Mouse (Mus musculus): ENCODE results near the gene Sync. TPM values are rescaled to one million over a fixed set of nuclear protein-coding genes. Genes with fewer than 3 reads are reported as not detected.

Gene Sync
- total RNA-seq, 1 experiment = 2.1 TPM

GRCm38 (mm10) chr4:129288067-129288466, 650 bp downstream of the Sync start:
- peaks cover 0 to 12% of the 10 kb centered on the region in 2 experiments; a peak in 2 of 4 replicates for H3K4me1 ChIP-seq (ENCODE audit: control insufficient read depth in 2 of 2, insufficient read depth in 2 of 2, low read length in 2 of 2, poor library complexity in 1 of 2)
- no peak for DNase-seq (ENCODE audit: low read depth, low spot score)
- H3K9ac ChIP-seq (ENCODE audit: insufficient read depth, low read depth, low read length, poor library complexity, severe bottlenecking) = no peak overlapping the region
- H3K27ac ChIP-seq (ENCODE audit: insufficient read depth, low read depth, low read length, poor library complexity, severe bottlenecking) = no peak overlapping the region
- H3K36me3 ChIP-seq (ENCODE audit: control insufficient read depth, insufficient read depth, low read length, poor library complexity, severe bottlenecking) = no peaks in the 10 kb centered on the region
- H3K4me3 ChIP-seq (ENCODE audit: insufficient read depth in 1 of 2, low read depth in 1 of 2, low read length in 2 of 2, poor library complexity in 1 of 2, severe bottlenecking in 1 of 2) = peak overlapping the region in 1 of 2 experiments; percentile 77; a peak in 2 of 4 replicates
- in situ Hi-C loops (cut with MboI; ENCODE audit: low sequenced_read_pairs in 2 of 2, unreplicated experiment in 2 of 2) = no loop called here
- no peak for TF ChIP-seq CHD2 (IDR thresholded peaks at IDR 0.05; ENCODE audit: low read depth, low read length)
- no peak for TF ChIP-seq ZC3H11A (IDR thresholded peaks at IDR 0.05; ENCODE audit: borderline replicate concordance, low read depth, low read length)
- TF ChIP-seq HCFC1 (IDR thresholded peaks at IDR 0.05; ENCODE audit: borderline replicate concordance, insufficient read depth, low read length) = no peak
- TF ChIP-seq ZNF384 (IDR thresholded peaks at IDR 0.05; ENCODE audit: low read depth, low read length) = no peak
- no peak for TF ChIP-seq MAFK (IDR thresholded peaks at IDR 0.05; ENCODE audit: insufficient read depth, low read depth, low read length)
- no peaks in the 10 kb centered on the region for H3K9me3 ChIP-seq (ENCODE audit: control insufficient read depth, insufficient read depth, low read depth, low read length)

GRCm38 (mm10) chr4:129289671-129290070, 2.3 kb downstream of the Sync start:
- in situ Hi-C loops (cut with MboI; ENCODE audit: low sequenced_read_pairs in 2 of 2, unreplicated experiment in 2 of 2) = no loop called here
- no peaks in the 10 kb centered on the region for H3K9me3 ChIP-seq (ENCODE audit: control insufficient read depth, insufficient read depth, low read depth, low read length)
- no peak overlapping the region for H3K4me3 ChIP-seq (ENCODE audit: insufficient read depth in 1 of 2, low read depth in 1 of 2, low read length in 2 of 2, poor library complexity in 1 of 2, severe bottlenecking in 1 of 2)
- DNase-seq (ENCODE audit: low read depth, low spot score) = no peak
- no peak overlapping the region for H3K27ac ChIP-seq (ENCODE audit: insufficient read depth, low read depth, low read length, poor library complexity, severe bottlenecking)
- H3K4me1 ChIP-seq (ENCODE audit: control insufficient read depth in 2 of 2, insufficient read depth in 2 of 2, low read length in 2 of 2, poor library complexity in 1 of 2) = peaks cover 0 to 13% of the 10 kb centered on the region in 2 experiments; a peak in 2 of 4 replicates
- no peak overlapping the region for H3K9ac ChIP-seq (ENCODE audit: insufficient read depth, low read depth, low read length, poor library complexity, severe bottlenecking)
- H3K36me3 ChIP-seq (ENCODE audit: control insufficient read depth, insufficient read depth, low read length, poor library complexity, severe bottlenecking) = no peaks in the 10 kb centered on the region
- no peak for TF ChIP-seq ZC3H11A (IDR thresholded peaks at IDR 0.05; ENCODE audit: borderline replicate concordance, low read depth, low read length)
- no peak for TF ChIP-seq MAFK (IDR thresholded peaks at IDR 0.05; ENCODE audit: insufficient read depth, low read depth, low read length)
- no peak for TF ChIP-seq ZNF384 (IDR thresholded peaks at IDR 0.05; ENCODE audit: low read depth, low read length)
- no peak for TF ChIP-seq CHD2 (IDR thresholded peaks at IDR 0.05; ENCODE audit: low read depth, low read length)
- TF ChIP-seq HCFC1 (IDR thresholded peaks at IDR 0.05; ENCODE audit: borderline replicate concordance, insufficient read depth, low read length) = no peak

- Histone ChIP-seq H3K4me1 (ENCODE audit: control insufficient read depth in 2 of 2, insufficient read depth in 2 of 2, low read length in 2 of 2, poor library complexity in 1 of 2) (peaks cover 2 to 7% of the 10 kb centered on the region in 2 experiments; a peak in 3 of 4 replicates), H3K9me3 (ENCODE audit: control insufficient read depth, insufficient read depth, low read depth, low read length) (no peaks in the 10 kb centered on the region), H3K27ac (ENCODE audit: insufficient read depth, low read depth, low read length, poor library complexity, severe bottlenecking) (no peak overlapping the region), H3K9ac (ENCODE audit: insufficient read depth, low read depth, low read length, poor library complexity, severe bottlenecking) (no peak overlapping the region; the same call in 1 of the 2 replicates), H3K4me3 (ENCODE audit: insufficient read depth in 1 of 2, low read depth in 1 of 2, low read length in 2 of 2, poor library complexity in 1 of 2, severe bottlenecking in 1 of 2) (peak overlapping the region; percentile 32 to 54; a peak in 3 of 4 replicates), H3K36me3 (ENCODE audit: control insufficient read depth, insufficient read depth, low read length, poor library complexity, severe bottlenecking) (no peaks in the 10 kb centered on the region)
- no peak for TF ChIP-seq MAFK (IDR thresholded peaks at IDR 0.05; ENCODE audit: insufficient read depth, low read depth, low read length)
- TF ChIP-seq HCFC1 (IDR thresholded peaks at IDR 0.05; ENCODE audit: borderline replicate concordance, insufficient read depth, low read length) = no peak
- no peak for TF ChIP-seq ZC3H11A (IDR thresholded peaks at IDR 0.05; ENCODE audit: borderline replicate concordance, low read depth, low read length)
- no peak for TF ChIP-seq CHD2 (IDR thresholded peaks at IDR 0.05; ENCODE audit: low read depth, low read length)
- no peak for TF ChIP-seq ZNF384 (IDR thresholded peaks at IDR 0.05; ENCODE audit: low read depth, low read length)
- in situ Hi-C loops (cut with MboI; ENCODE audit: low sequenced_read_pairs in 2 of 2, unreplicated experiment in 2 of 2) = no loop called here
- no peak for DNase-seq (ENCODE audit: low read depth, low spot score)
Observed at GRCm38 (mm10) chr4:129292831-129293230, 5.4 kb downstream of the Sync start.

- Histone ChIP-seq H3K9ac (ENCODE audit: insufficient read depth, low read depth, low read length, poor library complexity, severe bottlenecking) (0 out of 2 replicates have a peak overlapping the region, but pooled peaks have one; percentile 13), H3K4me3 (ENCODE audit: insufficient read depth in 1 of 2, low read depth in 1 of 2, low read length in 2 of 2, poor library complexity in 1 of 2, severe bottlenecking in 1 of 2) (peak overlapping the region; percentile 32 to 54), H3K4me1 (ENCODE audit: control insufficient read depth in 2 of 2, insufficient read depth in 2 of 2, low read length in 2 of 2, poor library complexity in 1 of 2) (peaks cover 2 to 14% of the 10 kb centered on the region in 2 experiments; a peak in 3 of 4 replicates), H3K9me3 (ENCODE audit: control insufficient read depth, insufficient read depth, low read depth, low read length) (no peaks in the 10 kb centered on the region), H3K36me3 (ENCODE audit: control insufficient read depth, insufficient read depth, low read length, poor library complexity, severe bottlenecking) (no peaks in the 10 kb centered on the region; the same call in 1 of the 2 replicates), H3K27ac (ENCODE audit: insufficient read depth, low read depth, low read length, poor library complexity, severe bottlenecking) (no peak overlapping the region)
- TF ChIP-seq CHD2 (IDR thresholded peaks at IDR 0.05; ENCODE audit: low read depth, low read length) (no peak), ZNF384 (IDR thresholded peaks at IDR 0.05; ENCODE audit: low read depth, low read length) (no peak), HCFC1 (IDR thresholded peaks at IDR 0.05; ENCODE audit: borderline replicate concordance, insufficient read depth, low read length) (no peak), MAFK (IDR thresholded peaks at IDR 0.05; ENCODE audit: insufficient read depth, low read depth, low read length) (no peak), ZC3H11A (IDR thresholded peaks at IDR 0.05; ENCODE audit: borderline replicate concordance, low read depth, low read length) (no peak)
- DNase-seq (ENCODE audit: low read depth, low spot score) = no peak
- in situ Hi-C loops (cut with MboI; ENCODE audit: low sequenced_read_pairs in 2 of 2, unreplicated experiment in 2 of 2) = no loop called here
Observed at GRCm38 (mm10) chr4:129293702-129294101, 6.3 kb downstream of the Sync start.
